Mouse (Mus musculus) bone marrow macrophage, adult 2 months (primary cell): ENCODE data around the gene Zfp987.
"Not testable (repeated sequence)": the region's sequence is repeated elsewhere in the genome, so short reads cannot be mapped to it uniquely, and the experiment has no call there.

Experiments used
- CTCF ChIP-seq: IDR thresholded peaks from 2 replicates; pipeline ENCODE4 v1.5.1; 2012; ENCODE audit warnings: low read depth, mild to moderate bottlenecking, low read length, moderate library complexity
- POLR2A ChIP-seq: IDR thresholded peaks from 2 replicates; pipeline ENCODE4 v1.6.1; 2012; ENCODE audit warnings: mild to moderate bottlenecking, low read depth, low read length, borderline replicate concordance

GRCm38 (mm10) chr4:146073264-146073663 lies 23.8 kb upstream of the Zfp987 start:
- TF ChIP-seq CTCF, POLR2A: not testable (repeated sequence)
